Mouse (Mus musculus) ES-E14 (cell line): ENCODE measurements around the gene Ankrd36.

Experiments used
- CHD2 ChIP-seq: IDR thresholded peaks from 2 replicates; pipeline ENCODE4 v1.6.1; 2014; ENCODE audit warnings: mild to moderate bottlenecking, low read depth, low read length, inconsistent platforms
- HCFC1 ChIP-seq: IDR thresholded peaks from 2 replicates; pipeline ENCODE4 v1.6.1; 2012; ENCODE audit warnings: low read length, inconsistent platforms, borderline replicate concordance; ENCODE audit not compliant: insufficient read depth
- ZC3H11A ChIP-seq: IDR thresholded peaks from 2 replicates; pipeline ENCODE4 v1.6.1; 2012; ENCODE audit warnings: low read depth, mild to moderate bottlenecking, inconsistent platforms, low read length, borderline replicate concordance
- ZNF384 ChIP-seq: IDR thresholded peaks from 2 replicates; pipeline ENCODE4 v1.6.1; 2012; ENCODE audit warnings: low read depth, low read length, inconsistent platforms

GRCm38 (mm10) chr11:5573821-5574220 lies 4.3 kb downstream of the Ankrd36 start:
- TF ChIP-seq ZC3H11A (no peak), CHD2 (no peak), ZNF384 (no peak), HCFC1 (no peak)
